Mouse (Mus musculus) lung, adult 2 months (tissue): ENCODE measurements around the gene Exosc2. TPM values are rescaled to one million over a fixed set of nuclear protein-coding genes. Genes with fewer than 3 reads are reported as not detected.

Experiments used
- DNase-seq: peaks from one replicate; pipeline ENCODE4 v3.0.0; 2022
- H3K4me1 ChIP-seq: fragments of 200-500 bp; 2 replicates; pipeline ENCODE4 v1.6.1; 2011; ENCODE audit warnings: low read length; ENCODE audit not compliant: control insufficient read depth, insufficient read depth
- H3K4me3 ChIP-seq: fragments of 200-500 bp; replicated peaks from 2 replicates; pipeline ENCODE3; 2011; ENCODE audit warnings: low read depth, mild to moderate bottlenecking, control low read depth, low read length; ENCODE audit errors: extremely low read depth
- CTCF ChIP-seq: fragments of 200-500 bp; IDR thresholded peaks from 2 replicates; pipeline ENCODE4 v1.5.1; 2011; ENCODE audit warnings: mild to moderate bottlenecking, low read length, control low read depth; ENCODE audit not compliant: insufficient read depth
- POLR2A ChIP-seq: fragments of 200-500 bp; IDR thresholded peaks from 2 replicates; pipeline ENCODE4 v1.6.1; 2011; ENCODE audit warnings: low read depth, mild to moderate bottlenecking, control low read depth, low read length, borderline replicate concordance; ENCODE audit errors: extremely low read depth
- WGBS: fragments of 180-500 bp; shearing (Covaris S2); methylation state at CpG from one replicate; pipeline ENCODE4 v1.1.7; 2018; 5-methylcytosine and 5-hydroxymethylcytosine counted together
- polyA plus RNA-seq: library from polyadenylated mRNA; depleted of rRNA; stranded (reverse); fragments of >200 nt; gene quantifications from 2 replicates; pipeline ENCODE4 v1.2.3, GENCODE M21; 2012

The Exosc2 gene
- polyA plus RNA-seq, 1 experiment, result 8.8 TPM

GRCm38 (mm10) chr2:31639901-31640608 is 30.5 kb upstream of the Exosc2 start, which contains the start of gene Prdm12:
Gene Prdm12 (plus strand): TSS chr2:31640037.
- H3K4me3 ChIP-seq, result no peak within 1 kb of the TSS
- DNase-seq, result no peak
- peaks cover 3% of the 10 kb centered on the region for H3K4me1 ChIP-seq
- TF ChIP-seq CTCF, result no peak
- TF ChIP-seq POLR2A, result no peak
- 3% methylated on average over 41 of the region's 41 CpGs for WGBS

- WGBS, result 2% methylated on average over 48 of the region's 48 CpGs
- TF ChIP-seq POLR2A (no peak), CTCF (no peak)
- H3K4me1 ChIP-seq, result peaks cover 3% of the 10 kb centered on the region
- H3K4me3 ChIP-seq, result no peak overlapping the region
- no peak for DNase-seq
Measured at GRCm38 (mm10) chr2:31640609-31641507, 29.7 kb upstream of the Exosc2 start.

- WGBS, result 3% methylated on average over 11 of the region's 11 CpGs
- no peak overlapping the region for H3K4me3 ChIP-seq
- DNase-seq, result no peak
- TF ChIP-seq POLR2A, result no peak
- TF ChIP-seq CTCF, result no peak
- peaks cover 3% of the 10 kb centered on the region; the same call in 1 of the 2 replicates for H3K4me1 ChIP-seq
Measured at GRCm38 (mm10) chr2:31641508-31641830, 29.0 kb upstream of the Exosc2 start.

- H3K4me3 ChIP-seq, result no peak overlapping the region
- no peak for DNase-seq
- WGBS, result 5% methylated on average over 18 of the region's 18 CpGs
- H3K4me1 ChIP-seq, result peaks cover 3% of the 10 kb centered on the region; the same call in 1 of the 2 replicates
- TF ChIP-seq CTCF (no peak), POLR2A (no peak)
Measured at GRCm38 (mm10) chr2:31641929-31642328, 28.6 kb upstream of the Exosc2 start.

- DNase-seq, result no peak
- TF ChIP-seq POLR2A, result no peak
- no peak for TF ChIP-seq CTCF
- H3K4me1 ChIP-seq, result no peaks in the 10 kb centered on the region
- H3K4me3 ChIP-seq, result no peak overlapping the region
- 1% methylated on average over 106 of the region's 109 CpGs for WGBS
Measured at GRCm38 (mm10) chr2:31653971-31654853, 16.3 kb upstream of the Exosc2 start.

GRCm38 (mm10) chr2:31654854-31655559 is 15.5 kb upstream of the Exosc2 start:
- peak; percentile 44 for DNase-seq
- peak; percentile 34 for TF ChIP-seq CTCF
- no peak for TF ChIP-seq POLR2A
- Histone ChIP-seq H3K4me3 (no peak overlapping the region), H3K4me1 (no peaks in the 10 kb centered on the region)
- 4% methylated on average over 22 of the region's 22 CpGs for WGBS

GRCm38 (mm10) chr2:31656374-31656773 is 14.1 kb upstream of the Exosc2 start:
- no peak for TF ChIP-seq POLR2A
- TF ChIP-seq CTCF, result no peak
- no peak overlapping the region for H3K4me3 ChIP-seq
- H3K4me1 ChIP-seq, result no peaks in the 10 kb centered on the region
- WGBS, result 84% methylated on average over 7 of the region's 7 CpGs
- DNase-seq, result no peak

GRCm38 (mm10) chr2:31662939-31663803 is 7.3 kb upstream of the Exosc2 start:
- DNase-seq, result no peak
- WGBS, result 53% methylated on average over 8 of the region's 8 CpGs
- Histone ChIP-seq H3K4me3 (no peak overlapping the region), H3K4me1 (no peaks in the 10 kb centered on the region)
- TF ChIP-seq CTCF (no peak), POLR2A (no peak)
